Mouse (Mus musculus) gastrocnemius, postnatal 36 days (tissue): Measurements from ENCODE around the gene Strn4. TPM values are rescaled to one million over a fixed set of nuclear protein-coding genes. Genes with fewer than 3 reads are reported as not detected.
A peak's percentile ranks its signal among the peaks of the same experiment; 100 is the strongest.

ENCODE experiments used
- DNase-seq, 2 experiments: peaks; one replicate each; pipeline ENCODE4 v3.0.0; 2022
- intact Hi-C: fragments of 180-260 bp; cut with DNase I; formaldehyde crosslinking; loops from one replicate; pipeline ENCODE4 v1.15.1; 2025
- total RNA-seq, 2 experiments: library from RNA; stranded (reverse); gene quantifications; 2 replicates each; pipeline ENCODE4 v1.2.3; 2021

Gene Strn4
- total RNA-seq, 2 experiments from 2014 or later = 13.9 to 14.7 TPM

DNA sequence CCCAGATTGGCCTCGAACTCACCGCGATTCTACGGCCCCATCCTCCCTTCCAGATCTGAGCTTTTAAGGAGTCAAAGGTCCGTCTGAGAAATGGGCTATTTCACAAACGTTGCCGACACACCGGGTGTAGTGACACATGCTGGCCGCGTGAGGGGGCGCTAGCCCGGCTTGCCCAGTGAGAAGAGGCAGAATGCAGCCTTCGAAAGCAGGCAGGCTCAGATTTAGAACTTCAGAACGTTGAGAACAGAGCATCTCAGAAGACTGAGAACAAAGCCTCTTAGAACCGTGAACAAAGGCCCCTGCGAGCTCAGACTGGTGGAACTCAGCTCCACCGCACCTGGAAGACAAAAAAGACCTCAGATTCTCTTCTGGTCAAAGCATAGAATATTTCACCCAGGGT, 58.5 kb downstream of the Strn4 start:
- intact Hi-C loops = loop anchor here (1.0 kb wide), 1 partner anchor 17 kb away; the partner anchor contains the start of gene Gng8

DNA sequence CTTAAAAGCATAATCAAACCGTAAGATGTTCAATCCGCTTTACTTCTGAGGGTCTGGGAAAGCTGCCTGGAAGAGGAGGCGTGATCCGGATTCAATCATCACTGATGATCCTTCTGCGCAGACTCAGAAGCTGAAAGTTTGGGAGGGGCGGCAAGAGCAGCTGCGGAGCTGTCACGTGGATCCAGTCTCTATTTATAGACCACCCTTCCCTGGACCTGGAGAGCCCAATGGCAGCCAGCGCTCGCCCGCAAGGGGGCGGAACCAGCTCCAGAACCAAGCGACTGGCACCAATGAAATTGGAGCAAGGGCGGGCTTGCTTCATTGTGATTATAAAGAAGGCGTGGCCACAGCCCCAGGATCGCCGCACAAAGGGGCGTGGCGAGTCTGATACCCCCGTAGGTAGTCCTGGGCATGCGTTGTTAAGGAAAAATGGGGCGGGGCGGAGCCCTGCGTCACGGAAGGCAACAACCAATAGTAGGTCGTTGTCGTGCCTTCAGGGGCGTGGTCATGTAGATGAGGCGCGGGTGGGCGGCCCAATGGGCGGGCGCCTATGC, 59.1 kb downstream of the Strn4 start:
- DNase-seq = peak; percentile 99 to 100
- intact Hi-C loops = loop anchor here (1.0 kb wide), 1 partner anchor 16 kb away; the partner anchor contains the start of gene Gng8

More for the DNA sequence above, 58.5 kb downstream of the Strn4 start:
- DNase-seq = peak; percentile 69 to 76

DNA sequence AGATGAGACGGTGACA, 59.4 kb downstream of the Strn4 start, which contains the start of gene Dact3:
Dact3 (plus strand) TSS at position 8 of the 16 bp plus-strand sequence.
- intact Hi-C loops = no loop called here
- DNase-seq = no peak

GRCm38 (mm10) chr7:16875326-16875725, 59.6 kb downstream of the Strn4 start:
- no peak for DNase-seq
- intact Hi-C loops = no loop called here

GRCm38 (mm10) chr7:16876006-16876405, 60.3 kb downstream of the Strn4 start:
- no peak for DNase-seq

DNA sequence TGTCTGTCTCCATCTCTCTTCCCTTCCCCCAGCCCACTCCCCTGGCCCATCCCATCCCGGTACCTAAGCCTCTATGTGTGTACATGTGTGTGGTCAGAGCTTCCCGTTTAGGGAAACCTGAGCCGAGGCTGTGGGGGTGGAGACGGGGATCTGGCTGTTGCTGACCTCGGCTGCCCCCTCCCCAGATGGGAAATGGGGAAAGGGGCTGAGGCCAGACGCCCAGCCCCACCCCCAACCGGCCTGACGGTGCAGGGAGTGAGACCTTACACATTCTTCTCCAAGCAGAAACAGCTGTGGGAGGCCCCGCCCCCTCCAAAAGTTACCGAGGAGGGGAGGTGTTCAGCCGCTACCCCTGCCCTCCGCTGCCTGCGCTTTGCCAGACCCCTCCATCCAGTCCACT, 60.9 kb downstream of the Strn4 start:
- no peak for DNase-seq
- intact Hi-C loops = no loop called here

More at GRCm38 (mm10) chr7:16876006-16876405, 60.3 kb downstream of the Strn4 start:
- intact Hi-C loops = no loop called here

- DNase-seq = no peak
- intact Hi-C loops = no loop called here
Observed at GRCm38 (mm10) chr7:16877717-16878116, 62.0 kb downstream of the Strn4 start.

- intact Hi-C loops = no loop called here
- DNase-seq = peak in 1 of 2 experiments; percentile 35
Observed at GRCm38 (mm10) chr7:16879796-16880547, 64.3 kb downstream of the Strn4 start.

DNA sequence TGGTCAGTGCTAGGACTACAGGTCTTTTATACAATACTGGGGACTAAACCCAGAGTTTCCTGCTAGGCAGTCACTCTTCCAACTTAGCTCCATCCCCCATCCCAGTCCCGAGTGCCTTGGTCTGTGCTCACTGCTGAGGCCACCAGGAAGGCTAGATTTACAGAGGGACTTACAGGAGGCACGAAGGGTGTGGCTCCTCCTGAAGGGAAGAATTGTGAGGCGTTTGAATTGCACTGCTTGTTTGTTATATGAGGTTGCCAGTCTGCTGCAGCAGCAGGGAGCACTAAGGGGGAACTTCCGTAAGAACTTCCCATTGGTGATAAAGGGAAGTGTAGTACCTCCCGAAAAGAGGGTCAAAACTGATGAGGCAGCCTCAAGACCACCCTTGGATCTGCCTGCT, 64.9 kb downstream of the Strn4 start:
- intact Hi-C loops = no loop called here
- DNase-seq = no peak

DNA sequence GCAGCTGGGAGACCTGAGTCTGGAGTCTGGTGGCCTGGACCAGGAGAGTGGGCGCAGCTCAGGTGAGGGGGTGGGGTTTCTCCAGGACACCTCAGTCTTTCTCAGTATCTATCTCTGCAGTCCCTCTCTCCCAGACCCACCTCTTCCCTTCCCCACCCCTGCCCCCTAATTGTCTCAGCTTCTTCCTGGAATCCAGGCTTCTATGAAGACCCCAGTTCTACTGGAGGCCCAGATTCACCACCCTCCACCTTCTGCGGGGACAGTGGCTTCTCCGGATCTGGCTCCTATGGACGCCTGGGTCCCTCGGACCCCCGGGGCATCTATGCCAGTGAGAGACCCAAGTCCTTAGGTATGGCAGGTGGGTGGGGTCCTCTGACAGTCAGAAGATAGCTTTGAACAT, 67.5 kb downstream of the Strn4 start:
- no peak for DNase-seq
- intact Hi-C loops = no loop called here

GRCm38 (mm10) chr7:16884334-16884733, 68.6 kb downstream of the Strn4 start:
- intact Hi-C loops = no loop called here
- no peak for DNase-seq

DNA sequence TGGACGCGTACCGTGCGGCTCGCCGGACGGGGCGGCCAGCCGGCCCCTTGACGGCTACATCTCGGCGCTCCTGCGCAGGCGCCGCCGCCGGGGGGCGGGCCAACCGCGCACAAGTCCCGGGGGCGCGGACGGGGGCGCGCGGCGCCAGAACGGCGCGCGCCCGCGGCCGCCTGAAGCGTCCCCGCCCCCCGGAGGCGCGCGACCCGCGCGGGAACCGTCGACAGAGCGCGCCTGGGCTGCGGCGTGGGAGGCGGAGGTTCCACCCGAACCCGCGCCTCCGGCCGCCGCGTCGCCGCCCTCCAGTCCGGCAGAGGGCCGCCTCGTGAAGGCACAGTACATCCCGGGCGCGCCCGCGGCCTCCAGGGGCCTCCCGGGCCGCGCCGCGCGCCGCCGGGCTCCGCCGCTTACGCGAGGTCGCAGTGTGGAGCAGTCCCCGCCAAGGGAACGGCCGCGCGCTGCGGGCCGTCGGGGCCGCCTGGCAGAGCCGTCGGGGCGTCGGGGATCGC, 69.6 kb downstream of the Strn4 start:
- intact Hi-C loops = no loop called here
- DNase-seq = no peak

DNA sequence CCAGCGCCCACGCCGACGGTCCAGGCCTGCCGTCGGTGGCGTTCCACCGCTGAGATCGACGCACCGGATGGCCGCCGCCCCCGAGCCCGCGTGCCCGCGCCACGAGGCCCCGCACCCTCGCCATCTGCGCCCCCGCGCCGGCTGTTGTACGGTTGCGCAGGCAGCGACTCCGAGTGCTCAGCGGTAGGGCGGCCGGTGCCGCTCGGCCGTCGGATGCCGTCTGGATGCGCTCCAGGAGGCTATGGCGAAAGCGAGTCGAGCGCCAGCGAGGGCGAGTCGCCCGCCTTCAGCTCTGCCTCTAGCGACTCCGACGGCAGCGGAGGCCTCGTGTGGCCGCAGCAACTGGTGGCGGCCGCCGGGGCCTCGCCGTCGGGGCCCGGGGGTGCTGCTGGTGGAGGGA, 70.2 kb downstream of the Strn4 start:
- DNase-seq = no peak
- intact Hi-C loops = no loop called here

Other genes with a start within 250 kb of the Strn4 start
- gene Arhgap35, start 200.9 kb upstream of the Strn4 start, total RNA-seq = 10 to 100 TPM; 16.1 to 16.3 TPM
- gene Ceacam15, start 140.2 kb upstream of the Strn4 start, total RNA-seq = not detected
- gene Ceacam9, start 94.0 kb upstream of the Strn4 start, total RNA-seq = not detected
- gene Ap2s1, start 77.5 kb upstream of the Strn4 start, total RNA-seq = 10 to 100 TPM; 48.5 to 50.9 TPM
- gene Slc1a5, start 34.5 kb upstream of the Strn4 start, total RNA-seq = 10 to 100 TPM; 15.2 to 18.6 TPM
- 10 to 100 TPM; 45.3 to 50.1 TPM for gene Fkrp, start 843 bp downstream of the Strn4 start, total RNA-seq
- 1 to 10 TPM; 5.1 to 6.5 TPM for gene Prkd2, start 27.0 kb downstream of the Strn4 start, total RNA-seq
- gene Dact3, start 59.4 kb downstream of the Strn4 start, total RNA-seq = 1 to 10 TPM; 2.0 TPM
- gene Gng8, start 75.9 kb downstream of the Strn4 start, total RNA-seq = under 1 TPM in 1 of 2 experiments, not detected in 1; 0.54 TPM
- 1 to 10 TPM; 1.1 to 1.2 TPM for gene Ptgir, start 90.6 kb downstream of the Strn4 start, total RNA-seq
- 100 to 1,000 TPM; 297 to 327 TPM for gene Calm3, start 108.2 kb downstream of the Strn4 start, total RNA-seq
- 1 to 10 TPM; 1.5 to 2.2 TPM for gene Pnmal2, start 128.8 kb downstream of the Strn4 start, total RNA-seq
- gene Pnmal1, start 143.8 kb downstream of the Strn4 start, total RNA-seq = not detected
- not detected for gene Gm42372, start 167.2 kb downstream of the Strn4 start, total RNA-seq
- 1 to 10 TPM; 1.6 to 2.1 TPM for gene Ccdc8, start 176.8 kb downstream of the Strn4 start, total RNA-seq
- 10 to 100 TPM; 62.4 to 62.7 TPM for gene Ppp5c, start 212.0 kb downstream of the Strn4 start, total RNA-seq
- gene Hif3a, start 246.5 kb downstream of the Strn4 start, total RNA-seq = 1 to 10 TPM; 1.2 to 1.3 TPM